Mouse (Mus musculus) kidney, postnatal 10 days (tissue): ENCODE measurements around the gene Usp19.
A peak's percentile ranks its signal among the peaks of the same experiment; 100 is the strongest.

Experiments used
- DNase-seq: peaks from one replicate; pipeline ENCODE4 v3.0.0; 2021; ENCODE audit warnings: mixed read lengths

The Usp19 gene

DNA sequence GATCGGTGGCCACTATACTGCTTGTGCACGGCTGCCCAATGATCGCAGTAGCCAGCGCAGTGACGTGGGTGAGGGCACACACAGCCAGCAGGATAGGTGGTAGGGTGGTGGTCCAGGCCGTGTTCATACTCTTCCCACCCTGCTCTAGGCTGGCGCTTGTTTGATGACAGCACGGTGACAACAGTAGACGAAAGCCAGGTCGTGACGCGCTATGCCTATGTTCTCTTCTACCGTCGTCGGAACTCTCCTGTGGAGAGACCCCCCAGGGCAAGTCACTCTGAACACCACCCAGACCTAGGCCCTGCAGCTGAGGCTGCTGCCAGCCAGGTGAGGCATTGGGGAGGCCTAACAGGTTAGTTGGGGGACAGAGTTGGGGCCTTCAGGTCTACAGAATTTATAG, 9.5 kb downstream of the Usp19 start:
- no peak for DNase-seq

DNA sequence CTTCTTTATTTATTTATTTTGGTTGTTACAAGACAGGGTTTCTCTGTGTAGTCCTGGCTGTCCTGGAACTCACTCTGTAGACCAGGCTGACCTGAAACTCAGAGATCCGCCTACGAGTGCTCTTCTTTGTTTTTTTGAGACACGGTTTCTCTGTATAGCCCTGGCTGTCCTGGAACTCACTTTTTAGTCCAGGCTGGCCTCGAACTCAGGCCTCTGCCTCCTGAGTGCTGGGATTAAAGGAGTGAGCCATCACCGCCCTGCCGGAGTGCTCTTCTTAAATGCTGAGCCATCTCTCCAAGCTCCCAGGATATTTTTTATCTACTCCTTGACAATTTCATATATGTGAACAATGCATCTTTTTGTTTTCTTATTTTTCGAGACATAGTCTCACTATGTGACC, 16.5 kb downstream of the Usp19 start:
- DNase-seq = peak; percentile 8

DNA sequence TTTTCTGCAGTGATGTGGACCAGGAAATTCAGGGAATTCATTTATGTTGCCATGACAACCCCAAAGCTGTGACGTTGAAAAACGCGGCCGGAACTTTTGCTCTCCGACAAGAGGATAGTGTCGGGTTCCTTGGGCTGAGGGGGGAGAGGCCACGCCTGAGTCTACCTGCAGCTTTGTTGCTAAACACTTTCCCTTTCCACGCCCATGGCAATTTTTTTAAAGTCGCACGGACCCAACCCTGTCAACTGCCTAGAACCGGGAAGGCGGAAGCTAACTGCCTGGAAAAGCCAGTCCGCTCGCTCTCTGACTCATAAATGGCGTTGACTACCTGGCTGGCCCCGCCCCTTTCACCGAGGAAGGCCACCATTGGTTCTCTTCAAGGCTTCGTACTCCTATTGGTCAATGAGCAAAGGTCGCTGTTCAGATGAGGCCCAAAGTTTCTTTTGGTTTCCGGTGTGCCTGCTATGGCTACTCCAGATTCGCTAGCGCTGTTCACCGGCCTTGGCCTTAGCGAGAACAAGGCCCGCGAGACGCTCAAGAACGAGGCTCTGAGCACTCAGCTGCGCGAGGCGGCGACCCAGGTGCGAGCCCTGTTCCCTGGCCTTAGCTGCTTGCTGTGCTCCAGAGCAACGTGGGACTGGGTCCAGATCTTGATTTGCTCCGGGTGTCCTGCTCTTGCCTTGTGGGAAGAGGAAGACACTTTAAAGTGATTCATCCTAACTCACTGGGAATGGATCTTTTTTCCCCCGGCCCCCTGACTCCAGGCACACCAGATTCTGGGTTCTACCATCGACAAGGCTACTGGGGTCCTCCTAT, 17.4 kb downstream of the Usp19 start, which contains the start of gene Qars:
Qars (plus strand) TSS at position 88 of the 816 bp plus-strand sequence.
- DNase-seq = peak; percentile 97

DNA sequence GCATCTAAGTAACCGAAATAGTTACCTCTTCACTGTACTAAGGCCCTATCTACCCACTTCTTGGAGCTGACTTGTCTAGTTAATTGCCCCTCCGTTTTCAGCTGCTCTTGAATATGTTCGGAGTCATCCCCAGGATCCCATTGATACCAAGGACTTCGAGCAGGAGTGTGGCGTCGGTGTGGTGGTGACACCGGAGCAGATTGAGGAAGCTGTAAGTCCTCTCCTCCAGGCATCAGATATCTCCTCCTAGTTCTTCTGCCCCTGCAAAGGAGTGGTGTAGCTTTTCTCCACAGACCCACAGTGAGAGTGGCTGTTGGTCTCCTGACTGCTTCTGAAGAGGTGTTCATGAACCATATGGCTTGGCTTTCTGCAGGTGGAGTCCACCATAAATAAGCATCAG, 18.4 kb downstream of the Usp19 start:
- no peak for DNase-seq

DNA sequence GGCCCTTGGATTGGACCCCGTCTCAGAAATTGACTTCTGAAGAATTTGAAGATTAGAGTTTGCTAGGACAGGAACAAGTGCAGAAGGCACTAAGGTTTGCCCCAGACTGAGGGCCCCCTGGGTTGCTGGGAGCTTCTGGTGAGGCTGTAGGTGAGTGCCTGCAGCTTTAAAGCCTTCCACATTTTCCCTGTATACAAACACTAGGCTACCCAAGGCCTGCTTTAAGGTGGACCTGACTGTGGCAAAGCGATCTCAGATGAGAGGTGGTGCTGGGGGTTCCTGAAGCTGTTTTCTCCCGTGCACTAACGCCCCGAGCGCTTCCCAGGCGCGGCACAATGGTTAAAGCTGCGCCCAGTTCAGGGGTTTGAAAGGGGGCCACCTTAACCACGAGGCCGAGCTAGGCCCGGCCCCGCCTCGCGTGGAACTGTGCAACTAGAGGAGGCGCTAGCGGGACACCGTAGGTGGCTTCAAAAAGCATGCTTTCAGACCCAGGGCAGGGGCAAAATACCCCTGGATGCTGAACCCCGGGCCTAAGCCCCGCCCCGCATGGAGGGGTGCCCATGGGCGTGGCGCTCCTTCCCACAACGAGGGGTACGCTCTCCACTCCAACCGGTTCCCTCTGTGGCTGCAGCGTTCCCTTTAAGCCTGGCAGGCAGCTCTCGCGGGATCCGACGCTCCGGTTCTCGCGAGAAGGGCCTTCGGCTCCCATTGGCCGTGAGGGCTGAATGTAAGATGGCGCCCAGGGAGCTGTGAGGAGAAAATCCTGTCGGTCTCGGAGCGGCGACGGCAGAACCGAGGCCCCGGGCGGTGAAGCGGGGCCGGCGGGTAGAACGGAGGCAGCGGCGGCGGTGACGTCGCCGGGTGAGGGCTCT, 26.2 kb downstream of the Usp19 start, which contains the start of gene Qrich1:
Qrich1 (plus strand) TSS at position 427 of the 872 bp plus-strand sequence.
- DNase-seq = peak; percentile 97

DNA sequence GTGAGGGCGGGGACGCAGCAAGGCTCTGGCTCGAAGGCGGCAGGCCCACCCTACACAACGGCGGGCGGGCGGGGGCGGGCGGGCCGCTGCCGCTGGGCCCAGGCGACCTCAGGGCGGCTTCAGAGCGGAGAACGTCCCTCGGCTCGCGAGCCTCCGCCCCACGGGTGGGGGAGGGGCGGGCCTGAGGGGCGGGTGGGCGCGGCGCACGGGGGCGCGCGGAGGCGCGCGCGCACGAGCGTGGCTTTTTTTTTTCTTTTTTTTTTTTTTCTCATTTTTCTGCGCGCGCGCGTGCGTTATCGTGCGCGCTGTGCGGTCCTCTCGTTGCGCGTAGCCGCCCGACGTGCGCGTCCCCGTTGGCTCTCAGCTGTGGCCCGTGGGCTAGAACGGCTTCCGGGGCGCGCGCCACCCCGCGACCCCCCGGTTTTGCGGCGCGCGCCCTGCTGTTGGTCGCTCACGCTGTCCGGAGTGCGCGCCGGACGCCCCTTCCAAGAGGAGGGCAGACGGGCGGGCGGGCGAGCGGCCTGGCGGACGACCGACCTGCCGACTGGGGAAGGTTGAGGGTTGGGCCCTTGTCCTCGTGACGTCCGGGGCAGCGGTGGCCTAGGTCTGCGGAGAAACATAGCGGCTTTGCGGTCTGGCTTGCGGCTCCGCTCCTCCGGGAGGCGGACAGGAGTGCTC, 27.0 kb downstream of the Usp19 start:
- peak; percentile 94 for DNase-seq

DNA sequence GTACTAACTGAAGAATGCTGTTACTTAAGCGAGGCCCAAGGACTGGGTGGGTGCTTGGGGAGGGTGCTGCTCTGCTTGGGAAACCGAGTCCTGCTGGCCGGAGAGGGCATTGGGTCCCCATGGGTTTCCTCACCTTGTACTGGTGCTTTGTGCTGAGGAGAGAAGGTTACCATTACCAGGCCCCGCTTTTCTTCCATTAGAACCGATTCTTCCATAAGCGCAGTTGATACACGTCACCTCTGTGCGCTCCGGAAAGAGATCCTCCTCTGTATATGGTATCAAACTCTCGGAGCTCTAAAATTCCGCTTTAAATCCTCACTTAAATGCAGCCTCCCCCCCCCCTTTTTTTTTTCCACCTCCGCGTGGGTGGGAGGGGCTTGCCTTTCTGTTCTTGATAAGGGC, 27.5 kb downstream of the Usp19 start:
- DNase-seq = no peak

DNA sequence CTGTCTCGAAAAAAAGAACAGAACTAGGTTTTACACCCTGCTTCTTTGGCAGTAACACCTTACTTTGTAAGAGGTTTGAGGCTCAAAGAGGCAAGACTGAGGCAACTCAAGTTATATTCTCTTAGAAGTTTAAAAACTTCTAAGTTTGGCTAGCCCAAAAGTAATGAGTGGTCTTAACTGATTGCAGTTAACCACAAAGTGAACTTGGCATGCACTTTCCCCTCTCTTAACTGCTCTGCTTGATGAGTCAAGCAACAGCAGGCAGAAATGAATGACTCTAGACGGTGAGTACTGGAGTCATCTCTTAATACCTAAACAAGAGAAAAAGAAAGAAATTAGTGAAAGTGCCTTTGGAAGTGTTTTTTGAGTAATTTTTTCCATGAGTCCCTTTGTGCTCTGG, 31.2 kb downstream of the Usp19 start:
- no peak for DNase-seq

DNA sequence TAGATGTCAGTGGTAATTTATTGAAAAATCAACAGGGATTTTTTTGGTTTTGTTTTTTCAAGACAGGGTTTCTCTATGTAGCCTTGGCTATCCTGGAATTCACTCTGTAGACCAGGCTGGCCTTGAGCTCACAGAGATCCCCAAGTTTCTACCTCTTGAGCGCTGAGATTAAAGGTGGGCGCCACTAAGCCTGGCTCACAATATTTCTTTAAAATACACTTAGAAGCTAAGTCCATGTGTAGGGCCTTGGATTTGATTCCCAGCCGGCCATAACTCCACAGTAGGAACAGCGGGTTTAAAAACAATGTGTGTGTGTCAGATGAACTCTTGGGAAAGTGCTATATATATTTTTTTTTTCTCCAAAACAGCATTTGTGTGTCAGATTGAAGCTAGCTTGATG, 32.9 kb downstream of the Usp19 start:
- DNase-seq = no peak

DNA sequence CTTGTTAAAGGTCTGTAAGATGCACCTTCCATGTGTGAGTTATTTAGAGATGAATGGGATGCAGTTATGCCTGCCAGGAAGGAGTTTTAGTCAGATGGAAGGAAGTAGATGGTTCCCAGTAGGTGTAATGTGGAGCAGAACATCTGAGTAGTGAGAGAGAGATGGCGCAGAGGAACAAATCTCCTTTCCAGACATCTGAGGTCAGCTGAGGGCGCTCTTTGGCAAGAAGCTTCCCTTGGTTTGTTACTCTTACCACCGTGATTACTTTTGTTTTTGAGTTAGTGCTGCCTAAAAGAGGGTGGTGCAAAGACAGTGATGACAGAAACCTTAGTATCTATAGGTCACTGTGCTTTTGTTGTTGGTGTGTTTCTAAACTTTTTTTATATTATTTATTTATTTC, 35.0 kb downstream of the Usp19 start:
- no peak for DNase-seq

DNA sequence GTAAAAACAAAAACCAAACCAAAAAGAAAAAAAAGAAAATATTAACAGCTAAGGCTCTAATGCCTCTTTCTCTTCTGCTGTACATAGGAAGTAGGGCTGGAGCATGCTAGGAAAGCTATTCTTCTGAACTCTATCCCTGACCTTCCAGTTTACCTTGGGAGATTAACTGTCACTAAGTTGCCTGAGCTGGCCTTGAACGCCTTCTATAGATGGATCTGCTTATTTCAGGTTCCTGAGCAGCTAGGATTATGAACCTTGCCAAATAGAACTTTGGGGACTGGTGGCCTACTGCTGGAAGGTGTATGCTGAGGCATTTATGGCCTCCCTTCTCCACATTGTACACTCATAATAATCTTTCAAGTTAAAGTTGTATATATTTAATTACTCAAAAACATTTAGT, 40.6 kb downstream of the Usp19 start:
- no peak for DNase-seq

DNA sequence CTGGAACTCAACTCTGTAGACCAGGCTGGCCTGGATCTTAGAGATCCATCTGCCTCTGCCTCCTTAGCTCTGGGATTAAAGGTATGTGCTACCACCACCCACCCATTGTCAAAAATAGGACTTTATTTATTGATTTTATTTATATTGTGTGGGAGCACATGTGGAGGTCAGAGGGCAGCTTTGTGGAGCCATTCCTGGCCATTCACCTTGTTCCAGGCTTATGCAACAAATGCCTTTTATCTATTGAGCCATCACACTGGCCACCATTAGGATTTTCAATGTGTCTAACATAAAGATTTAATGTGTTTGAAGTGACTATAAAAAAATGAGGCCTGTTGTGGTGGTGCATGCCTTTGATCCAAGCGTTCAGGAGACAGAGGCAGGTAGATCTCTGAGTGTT, 41.1 kb downstream of the Usp19 start:
- DNase-seq = no peak

DNA sequence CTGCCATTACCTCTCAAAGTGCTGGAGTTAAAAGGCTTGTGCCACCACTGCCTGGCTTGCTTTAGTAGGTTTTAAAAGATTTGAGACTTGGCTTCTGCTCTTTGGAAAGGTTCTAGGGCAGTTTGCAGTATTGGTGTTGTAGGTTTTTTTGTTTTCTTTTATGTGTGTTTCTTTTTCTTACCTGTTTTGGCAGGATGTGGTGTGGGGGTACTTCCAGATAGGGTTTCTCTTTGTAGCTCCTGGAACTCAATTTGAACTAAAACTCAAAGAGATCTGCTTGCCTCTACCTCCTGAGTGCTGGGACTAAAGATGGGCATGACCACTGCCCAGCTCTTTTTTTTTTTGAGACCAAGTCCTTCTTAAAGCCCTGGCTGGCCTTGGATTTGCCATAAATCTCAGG, 50.4 kb downstream of the Usp19 start:
- no peak for DNase-seq

DNA sequence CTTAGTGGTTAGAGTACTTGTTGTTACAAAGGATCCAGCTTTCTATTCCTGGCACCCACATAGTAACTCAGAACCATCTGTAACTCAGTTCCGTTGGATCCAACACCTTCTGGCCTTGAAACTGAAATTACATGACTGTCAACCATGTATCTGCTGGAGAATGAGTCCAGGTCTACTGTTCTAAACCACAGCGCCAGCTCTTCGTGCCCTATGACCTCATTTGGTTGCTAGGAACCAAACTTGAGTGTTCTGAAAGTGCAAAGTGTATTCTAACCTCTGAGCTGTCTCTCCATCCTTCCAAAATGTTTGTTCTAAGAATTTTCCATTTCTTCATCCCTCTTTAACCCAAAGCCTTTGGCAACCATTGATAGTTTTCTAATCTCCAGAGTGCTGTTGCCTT, 55.6 kb downstream of the Usp19 start:
- DNase-seq = no peak

DNA sequence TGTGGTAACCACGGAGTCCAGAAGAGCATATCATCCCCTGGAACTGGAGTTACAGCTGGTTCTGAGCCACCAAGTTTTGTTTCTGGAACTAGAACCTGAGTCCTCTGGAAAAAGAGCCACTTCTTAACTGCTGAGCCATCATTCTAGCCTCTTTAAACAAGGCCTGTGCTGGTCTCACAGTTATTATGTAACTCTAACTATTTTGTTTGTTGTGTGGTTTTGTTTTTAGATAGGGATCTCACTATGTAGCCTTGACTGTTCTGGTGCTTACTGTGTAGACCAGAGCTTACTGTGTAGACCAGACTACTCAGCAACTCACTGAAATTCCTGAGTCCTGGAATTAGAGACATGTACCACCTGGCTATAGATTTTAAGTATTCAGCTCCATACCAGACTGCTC, 56.5 kb downstream of the Usp19 start:
- no peak for DNase-seq
